Mouse (Mus musculus) CH12.LX (cell line): ENCODE data around the gene Itpk1.

Experiments
- BHLHE40 ChIP-seq: IDR thresholded peaks from 2 replicates; pipeline ENCODE4 v1.6.1; 2011; ENCODE audit warnings: mild to moderate bottlenecking, low read depth, low read length, improper control_type of control experiment
- CTCF ChIP-seq, 2 experiments: IDR thresholded peaks in 1 of 2; conservative IDR thresholded peaks in 1 of 2; 2 replicates each; pipeline ENCODE4 v1.5.1; 2011 to 2012; ENCODE audit warnings: low read depth in 2 of 2, low read length in 2 of 2, improper control_type of control experiment in 1 of 2, inconsistent platforms in 1 of 2, mild to moderate bottlenecking in 1 of 2, moderate library complexity in 1 of 2
- ELF1 ChIP-seq: IDR thresholded peaks from 2 replicates; pipeline ENCODE4 v1.6.1; 2014; ENCODE audit warnings: low read depth, mild to moderate bottlenecking, inconsistent platforms, low read length, improper control_type of control experiment
- EP300 ChIP-seq: IDR thresholded peaks from 2 replicates; pipeline ENCODE4 v1.6.1; 2011; ENCODE audit warnings: low read length, improper control_type of control experiment
- IRF4 ChIP-seq: IDR thresholded peaks from 2 replicates; pipeline ENCODE4 v1.6.1; 2014; ENCODE audit warnings: low read depth, mild to moderate bottlenecking, inconsistent platforms, low read length, improper control_type of control experiment
- MAX ChIP-seq: IDR thresholded peaks from 2 replicates; pipeline ENCODE4 v1.6.1; 2011; ENCODE audit warnings: low read length, improper control_type of control experiment
- NELFE ChIP-seq: IDR thresholded peaks from 2 replicates; pipeline ENCODE4 v1.6.1; 2011; ENCODE audit warnings: low read depth, low read length, improper control_type of control experiment
- POLR2A ChIP-seq: IDR thresholded peaks from 2 replicates; pipeline ENCODE4 v1.6.1; 2011; ENCODE audit warnings: low read depth, mild to moderate bottlenecking, improper control_type of control experiment, low read length
- POLR2AphosphoS2 ChIP-seq: IDR thresholded peaks from 2 replicates; pipeline ENCODE4 v1.6.1; 2011; ENCODE audit warnings: low read depth, low read length, improper control_type of control experiment
- RAD21 ChIP-seq: IDR thresholded peaks from 2 replicates; pipeline ENCODE4 v1.6.1; 2011; ENCODE audit warnings: low read depth, mild to moderate bottlenecking, low read length, improper control_type of control experiment, moderate library complexity
- RCOR1 ChIP-seq: conservative IDR thresholded peaks from 2 replicates; pipeline ENCODE4 v1.6.1; 2012; ENCODE audit warnings: low read depth, mild to moderate bottlenecking, inconsistent platforms, low read length, improper control_type of control experiment
- SMC3 ChIP-seq: IDR thresholded peaks from 2 replicates; pipeline ENCODE4 v1.6.1; 2011; ENCODE audit warnings: low read depth, low read length, improper control_type of control experiment
- ZKSCAN1 ChIP-seq: IDR thresholded peaks from 2 replicates; pipeline ENCODE4 v1.6.1; 2012; ENCODE audit warnings: low read depth, inconsistent platforms, low read length, improper control_type of control experiment, borderline replicate concordance
- ZNF384 ChIP-seq: IDR thresholded peaks from 2 replicates; pipeline ENCODE4 v1.6.1; 2012; ENCODE audit warnings: low read depth, low read length, improper control_type of control experiment, inconsistent platforms

GRCm38 (mm10) chr12:102621205-102621604 is 83.5 kb downstream of the Itpk1 start:
- TF ChIP-seq POLR2A (no peak), RCOR1 (no peak), CTCF (conservative IDR thresholded peaks at IDR 0.05 in 1 of 2, IDR thresholded peaks at IDR 0.05 in 1 of 2; ENCODE audit: low read depth in 2 of 2, low read length in 2 of 2) (no peak), NELFE (no peak), EP300 (no peak), ZKSCAN1 (no peak), ZNF384 (no peak), SMC3 (no peak), BHLHE40 (no peak), ELF1 (no peak), RAD21 (no peak), POLR2AphosphoS2 (no peak), IRF4 (no peak), MAX (no peak)
